Mouse (Mus musculus) liver, embryonic 14.5 days (tissue): Measurements from ENCODE around the gene Wdr17. TPM values are rescaled to one million over a fixed set of nuclear protein-coding genes. Genes with fewer than 3 reads are reported as not detected.

Experiments used
- ATAC-seq: fragments of 200-750 bp; cut with Nextera tagmentation; 2 replicates; pipeline ENCODE4 v1.8.0; 2017; ENCODE audit warnings: moderate number of reproducible peaks, mild to moderate bottlenecking, moderate library complexity; ENCODE audit not compliant: insufficient read depth
- DNase-seq, 3 experiments: peaks; one replicate each; pipeline ENCODE4 v3.0.0-alpha.2; 2012 to 2013; ENCODE audit warnings: low read depth in 3 of 3, low spot score in 3 of 3
- H3K27ac ChIP-seq: fragments of 300-500 bp; sonication (generic); 2 replicates; pipeline ENCODE4 v1.5.1; 2014; ENCODE audit warnings: moderate library complexity, mild to moderate bottlenecking, control low read depth, inconsistent platforms
- H3K27me3 ChIP-seq: fragments of 300-500 bp; sonication (generic); 2 replicates; pipeline ENCODE4 v1.6.1; 2014; ENCODE audit warnings: mild to moderate bottlenecking, low read length, moderate library complexity; ENCODE audit not compliant: control insufficient read depth, insufficient read depth
- H3K36me3 ChIP-seq: fragments of 300-500 bp; sonication (generic); replicated peaks from 2 replicates; pipeline ENCODE4 v1.6.1; 2014; ENCODE audit warnings: low read depth; ENCODE audit not compliant: control insufficient read depth, insufficient read depth
- H3K4me1 ChIP-seq, 2 experiments: fragments of 200-500 bp in 1 of 2; fragments of 300-500 bp in 1 of 2; sonication (generic) in 1 of 2; replicated peaks; 2 replicates each; pipeline ENCODE4 v1.6.1; 2012 to 2014; ENCODE audit warnings: antibody characterized with exemption in 1 of 2, inconsistent platforms in 1 of 2, low read length in 1 of 2; ENCODE audit not compliant: control insufficient read depth in 2 of 2, insufficient read depth in 2 of 2
- H3K4me2 ChIP-seq: fragments of 300-500 bp; sonication (generic); 2 replicates; pipeline ENCODE4 v1.6.1; 2014; ENCODE audit warnings: low read depth, mild to moderate bottlenecking, control low read depth, moderate library complexity
- H3K4me3 ChIP-seq, 2 experiments: fragments of 200-500 bp in 1 of 2; fragments of 300-500 bp in 1 of 2; sonication (generic) in 1 of 2; 2 replicates each; pipeline ENCODE4 v1.5.1; 2012 to 2014; ENCODE audit warnings: low read depth in 2 of 2, low read length in 2 of 2, mild to moderate bottlenecking in 2 of 2, control low read depth in 1 of 2, inconsistent platforms in 1 of 2, moderate library complexity in 1 of 2; ENCODE audit not compliant: insufficient read depth in 1 of 2
- H3K9ac ChIP-seq: fragments of 300-500 bp; sonication (generic); replicated peaks from 2 replicates; pipeline ENCODE4 v1.6.1; 2014; ENCODE audit warnings: mild to moderate bottlenecking, control low read depth, moderate library complexity
- H3K9me3 ChIP-seq: fragments of 300-500 bp; sonication (generic); 2 replicates; pipeline ENCODE4 v1.6.1; 2016; ENCODE audit warnings: low read length, mixed read lengths; ENCODE audit not compliant: control insufficient read depth
- CTCF ChIP-seq: IDR thresholded peaks from 2 replicates; pipeline ENCODE4 v1.5.1; 2016; ENCODE audit warnings: antibody characterized with exemption, low read depth, control low read depth
- EP300 ChIP-seq: IDR thresholded peaks from 2 replicates; pipeline ENCODE4 v1.6.1; 2016; ENCODE audit warnings: antibody characterized with exemption, low read depth
- WGBS: fragments of 180-500 bp; shearing (Covaris S2); extraction: QIAGEN DNeasy Blood & Tissue Kit; methylation state at CpG from one replicate; pipeline ENCODE4 v1.1.7; 2014; ENCODE audit not compliant: insufficient replicate concordance; 5-methylcytosine and 5-hydroxymethylcytosine counted together
- polyA plus RNA-seq, 2 experiments: library from polyadenylated mRNA; depleted of rRNA in 1 of 2; stranded (reverse) in 1 of 2; unstranded in 1 of 2; fragments of >200 nt; fragmentation: Nextera tagmentation in 1 of 2; extraction: Ambion mirVana in 1 of 2; gene quantifications; 2 replicates each; pipeline versions ENCODE4 v1.2.1 to v1.2.3; 2012 to 2014

Gene Wdr17
- polyA plus RNA-seq, 2 experiments = 0.01 to 0.09 TPM

- ATAC-seq = no peak
Measured at GRCm38 (mm10) chr8:54776241-54776640, 110.7 kb downstream of the Wdr17 start.

GRCm38 (mm10) chr8:54757646-54758045, 129.3 kb downstream of the Wdr17 start:
- no peak for DNase-seq
- H3K4me2 ChIP-seq = no peak overlapping the region
- no peaks in the 10 kb centered on the region for H3K9me3 ChIP-seq
- no peaks in the 10 kb centered on the region for H3K27me3 ChIP-seq
- WGBS = 67% methylated on average over 1 of the region's 1 CpGs
- no peaks in the 10 kb centered on the region for H3K4me1 ChIP-seq
- no peaks in the 10 kb centered on the region for H3K36me3 ChIP-seq
- H3K9ac ChIP-seq = no peak overlapping the region
- TF ChIP-seq CTCF (no peak), EP300 (no peak)
- H3K27ac ChIP-seq = no peak overlapping the region
- no peak overlapping the region for H3K4me3 ChIP-seq
- no peak for ATAC-seq

More at GRCm38 (mm10) chr8:54776241-54776640, 110.7 kb downstream of the Wdr17 start:
- H3K27ac ChIP-seq = no peak overlapping the region
- H3K36me3 ChIP-seq = no peaks in the 10 kb centered on the region
- TF ChIP-seq EP300 (no peak), CTCF (no peak)
- no peak overlapping the region for H3K4me2 ChIP-seq
- H3K4me1 ChIP-seq = 0 out of 4 replicates have a peak, but pooled peaks cover 0 to 2% of the 10 kb centered on the region in 2 experiments
- no peaks in the 10 kb centered on the region for H3K9me3 ChIP-seq
- DNase-seq = no peak
- no peak overlapping the region for H3K9ac ChIP-seq
- H3K4me3 ChIP-seq = no peak overlapping the region
- H3K27me3 ChIP-seq = no peaks in the 10 kb centered on the region

- ATAC-seq (no peak), DNase-seq (no peak)
- Histone ChIP-seq H3K27me3 (no peaks in the 10 kb centered on the region), H3K27ac (no peak overlapping the region), H3K9ac (no peak overlapping the region), H3K36me3 (no peaks in the 10 kb centered on the region), H3K9me3 (no peaks in the 10 kb centered on the region), H3K4me1 (no peaks in the 10 kb centered on the region), H3K4me3 (no peak overlapping the region), H3K4me2 (no peak overlapping the region)
- no peak for TF ChIP-seq EP300
- no peak for TF ChIP-seq CTCF
- 34% methylated on average over 5 of the region's 5 CpGs for WGBS
Measured at GRCm38 (mm10) chr8:54736660-54737312, 150.2 kb downstream of the Wdr17 start.

- H3K36me3 ChIP-seq = no peaks in the 10 kb centered on the region
- H3K9ac ChIP-seq = no peak overlapping the region
- no peak for DNase-seq
- no peaks in the 10 kb centered on the region for H3K4me1 ChIP-seq
- no peak for ATAC-seq
- no peak overlapping the region for H3K27ac ChIP-seq
- 29% methylated on average over 8 of the region's 8 CpGs for WGBS
- no peaks in the 10 kb centered on the region for H3K9me3 ChIP-seq
- H3K4me2 ChIP-seq = peak overlapping the region; percentile 18; the same call in 1 of the 2 replicates
- no peak for TF ChIP-seq EP300
- no peak for TF ChIP-seq CTCF
- 0 out of 4 replicates have a peak overlapping the region, but pooled peaks of 1 of the 2 experiments have one; percentile 16 for H3K4me3 ChIP-seq
- no peaks in the 10 kb centered on the region for H3K27me3 ChIP-seq
Measured at GRCm38 (mm10) chr8:54724668-54725035, 162.3 kb downstream of the Wdr17 start.

- WGBS = 2% methylated on average over 23 of the region's 23 CpGs
- H3K4me3 ChIP-seq = peak overlapping the region in 1 of 2 experiments; percentile 20; a peak in 1 of 4 replicates
- no peak for TF ChIP-seq CTCF
- TF ChIP-seq EP300 = no peak
- H3K36me3 ChIP-seq = no peaks in the 10 kb centered on the region
- no peak overlapping the region for H3K9ac ChIP-seq
- no peaks in the 10 kb centered on the region for H3K27me3 ChIP-seq
- ATAC-seq (peak; percentile 84), DNase-seq (peak; percentile 19 to 47 (median 44))
- peak overlapping the region; percentile 18; the same call in 1 of the 2 replicates for H3K4me2 ChIP-seq
- no peaks in the 10 kb centered on the region for H3K9me3 ChIP-seq
- H3K4me1 ChIP-seq = no peaks in the 10 kb centered on the region
- H3K27ac ChIP-seq = no peak overlapping the region
Measured at GRCm38 (mm10) chr8:54723976-54724667, 162.9 kb downstream of the Wdr17 start.
